Mouse (Mus musculus) inflammation-experienced regulatory T-cells, adult 6 months (primary cell): ENCODE measurements around the gene Ulk4. TPM values are rescaled to one million over a fixed set of nuclear protein-coding genes. Genes with fewer than 3 reads are reported as not detected.

Experiments
- ATAC-seq: one replicate; pipeline ENCODE4 v1.8.0; 2017
- polyA plus RNA-seq, 3 experiments: library from polyadenylated mRNA; unstranded; fragments of 100-300 nt; shearing (Covaris generic); gene quantifications; one replicate each; pipeline ENCODE4 v1.2.1; 2017

Gene Ulk4
- polyA plus RNA-seq, 3 experiments from 2014 or later: 1.6 to 3.8 TPM; not detected in 1

- no peak for ATAC-seq
These were observed 261.0 kb downstream of the Ulk4 start for GRCm38 (mm10) chr9:121015810-121016502.

GRCm38 (mm10) chr9:121011540-121011939, 265.5 kb downstream of the Ulk4 start:
- ATAC-seq: no peak

- ATAC-seq: no peak
These were observed 266.5 kb downstream of the Ulk4 start for GRCm38 (mm10) chr9:121010544-121010943.

- no peak for ATAC-seq
These were observed 271.0 kb downstream of the Ulk4 start for GRCm38 (mm10) chr9:121005961-121006360.

GRCm38 (mm10) chr9:121001681-121002540, 275.1 kb downstream of the Ulk4 start:
- ATAC-seq: no peak

GRCm38 (mm10) chr9:121000641-121001320, 276.2 kb downstream of the Ulk4 start:
- no peak for ATAC-seq

GRCm38 (mm10) chr9:120998696-120999095, 278.3 kb downstream of the Ulk4 start:
- no peak for ATAC-seq

- ATAC-seq: no peak
These were observed 282.5 kb downstream of the Ulk4 start for GRCm38 (mm10) chr9:120994223-120995155.

GRCm38 (mm10) chr9:120993004-120993403, 284.0 kb downstream of the Ulk4 start:
- ATAC-seq: no peak

GRCm38 (mm10) chr9:120991801-120992200, 285.2 kb downstream of the Ulk4 start:
- ATAC-seq: no peak

GRCm38 (mm10) chr9:120989806-120990700, 286.9 kb downstream of the Ulk4 start:
- ATAC-seq: no peak

GRCm38 (mm10) chr9:120988088-120988487, 288.9 kb downstream of the Ulk4 start:
- ATAC-seq: no peak

GRCm38 (mm10) chr9:120986994-120987393, 290.0 kb downstream of the Ulk4 start:
- no peak for ATAC-seq

- ATAC-seq: no peak
These were observed 290.7 kb downstream of the Ulk4 start for GRCm38 (mm10) chr9:120986255-120986654.

GRCm38 (mm10) chr9:120985524-120985923, 291.5 kb downstream of the Ulk4 start:
- no peak for ATAC-seq

- ATAC-seq: no peak
These were observed 292.0 kb downstream of the Ulk4 start for GRCm38 (mm10) chr9:120985009-120985408.

- ATAC-seq: no peak
These were observed 292.5 kb downstream of the Ulk4 start for GRCm38 (mm10) chr9:120984509-120984908.

- no peak for ATAC-seq
These were observed 293.1 kb downstream of the Ulk4 start for GRCm38 (mm10) chr9:120983849-120984248.

- ATAC-seq: no peak
These were observed 295.2 kb downstream of the Ulk4 start for GRCm38 (mm10) chr9:120981777-120982176.

GRCm38 (mm10) chr9:120976856-120977255, 300.1 kb downstream of the Ulk4 start:
- ATAC-seq: no peak

GRCm38 (mm10) chr9:120976158-120976557, 300.8 kb downstream of the Ulk4 start:
- ATAC-seq: no peak
